Mouse (Mus musculus): Measurements from ENCODE around the gene Il1f5.

Il1f5 gene

DNA sequence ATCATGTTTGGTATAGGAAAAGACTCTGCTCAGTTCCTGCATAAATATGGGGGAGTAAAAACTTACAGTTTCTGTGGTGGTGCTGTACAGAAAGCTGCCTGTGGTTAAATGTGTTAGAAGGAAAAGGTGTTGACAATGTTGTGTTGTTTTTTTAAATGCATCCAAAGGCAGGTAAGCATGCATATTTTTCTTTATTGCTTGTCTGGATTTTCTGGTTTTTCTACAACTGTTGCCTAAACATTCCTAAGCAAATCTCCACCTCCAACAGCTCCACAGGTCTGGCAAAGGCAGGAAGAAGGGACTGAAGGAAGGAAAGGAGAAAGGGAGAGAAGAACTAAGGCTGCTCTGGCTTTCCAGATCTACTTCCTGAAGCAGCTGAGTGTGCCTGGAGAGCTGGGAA, at the start of gene Il1f5:
Il1f5 (plus strand) TSS at position 301 of the 400 bp plus-strand sequence.
- no peak for DNase-seq (ENCODE audit: low spot score in 2 of 2)

- DNase-seq (ENCODE audit: low spot score in 2 of 2), result no peak
Observed at GRCm38 (mm10) chr2:24227191-24227590, 49.6 kb upstream of the Il1f5 start.

GRCm38 (mm10) chr2:24267503-24267902, 9.3 kb upstream of the Il1f5 start:
- DNase-seq (ENCODE audit: low spot score in 2 of 2), result no peak

DNA sequence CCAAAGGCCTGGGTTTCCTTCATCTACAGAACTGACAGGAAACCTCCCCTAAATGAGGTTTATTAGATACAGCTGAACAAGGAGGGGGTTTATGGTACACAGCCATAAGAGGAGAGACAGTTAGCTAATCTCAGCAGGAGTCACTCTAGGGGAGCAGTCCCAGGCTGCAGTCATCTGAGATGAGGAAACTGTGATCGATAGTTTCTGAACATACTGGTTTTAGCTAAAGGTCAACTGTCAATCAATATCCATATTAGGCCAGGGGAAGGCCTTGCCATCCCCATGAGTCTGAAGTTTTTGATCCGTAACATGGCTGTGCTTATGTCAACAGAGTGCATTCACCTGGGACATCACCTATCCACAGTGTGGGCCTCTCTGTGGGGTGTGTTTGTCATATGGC, 3.1 kb upstream of the Il1f5 start:
- no peak for DNase-seq (ENCODE audit: low spot score in 2 of 2)

GRCm38 (mm10) chr2:24275146-24275545, 1.6 kb upstream of the Il1f5 start:
- no peak for DNase-seq (ENCODE audit: low spot score in 2 of 2)

GRCm38 (mm10) chr2:24290896-24291295, 14.1 kb downstream of the Il1f5 start, which contains the start of gene Il1f10:
TSS of gene Il1f10 (plus strand) at chr2:24291196.
- no peak for DNase-seq (ENCODE audit: low spot score in 2 of 2)

DNA sequence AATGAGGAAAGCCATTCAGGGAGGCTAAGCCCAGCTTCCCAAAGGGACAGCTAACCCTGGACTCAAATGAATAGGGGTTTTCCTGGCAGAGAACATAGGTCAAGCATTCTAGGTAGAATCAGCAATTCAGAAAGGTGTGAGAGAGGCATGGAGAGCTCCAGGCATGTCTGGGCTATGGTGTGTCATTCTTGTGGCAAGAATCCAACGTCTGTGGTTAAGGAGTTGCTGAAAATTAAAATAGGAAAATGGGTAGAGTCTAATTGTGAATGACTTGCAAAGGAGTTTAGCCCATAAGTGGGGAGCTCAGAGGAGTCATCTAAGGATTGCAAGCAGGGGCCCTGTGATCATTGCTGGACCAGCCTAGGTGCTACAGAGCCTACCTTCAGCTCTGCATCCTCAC, 17.9 kb downstream of the Il1f5 start:
- no peak for DNase-seq (ENCODE audit: low spot score in 2 of 2)

- peak; percentile 27 to 56 for DNase-seq (ENCODE audit: low spot score in 2 of 2)
Observed at GRCm38 (mm10) chr2:24296837-24297236, 20.1 kb downstream of the Il1f5 start.

DNA sequence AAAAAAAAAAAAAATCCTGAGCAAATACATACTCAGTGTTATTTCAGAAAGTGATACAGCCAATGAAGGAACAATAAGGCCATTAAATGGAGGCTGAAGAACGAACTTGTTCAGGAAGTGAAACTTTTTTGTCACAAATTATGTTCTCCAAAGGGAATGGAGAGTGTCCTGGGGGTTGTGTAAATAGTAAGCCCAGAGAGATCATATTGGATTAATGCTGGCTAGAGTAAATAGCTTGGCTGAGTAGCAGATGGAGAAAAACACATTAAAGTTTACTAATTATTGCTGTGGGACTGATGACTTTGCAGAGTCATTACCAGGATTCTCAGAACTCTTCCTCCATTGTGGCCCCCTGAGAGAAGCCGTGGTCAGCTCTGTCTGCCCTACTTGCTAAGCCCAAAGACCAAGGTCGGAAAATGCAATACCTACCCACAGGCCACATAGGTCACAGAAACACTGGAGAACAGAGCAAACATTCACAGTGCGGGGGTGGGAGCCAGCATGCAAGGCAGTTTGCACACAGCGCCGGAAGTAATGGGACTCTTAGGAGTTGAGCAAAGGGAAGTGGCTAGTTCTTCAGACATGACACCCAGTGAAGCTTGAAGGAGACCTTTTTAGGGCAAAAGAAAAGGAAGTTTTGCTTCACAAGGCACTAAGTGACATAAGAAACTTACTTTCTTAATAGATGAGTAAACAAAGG, 34.7 kb downstream of the Il1f5 start:
- peak; percentile 18 to 50 for DNase-seq (ENCODE audit: low spot score in 2 of 2)

DNA sequence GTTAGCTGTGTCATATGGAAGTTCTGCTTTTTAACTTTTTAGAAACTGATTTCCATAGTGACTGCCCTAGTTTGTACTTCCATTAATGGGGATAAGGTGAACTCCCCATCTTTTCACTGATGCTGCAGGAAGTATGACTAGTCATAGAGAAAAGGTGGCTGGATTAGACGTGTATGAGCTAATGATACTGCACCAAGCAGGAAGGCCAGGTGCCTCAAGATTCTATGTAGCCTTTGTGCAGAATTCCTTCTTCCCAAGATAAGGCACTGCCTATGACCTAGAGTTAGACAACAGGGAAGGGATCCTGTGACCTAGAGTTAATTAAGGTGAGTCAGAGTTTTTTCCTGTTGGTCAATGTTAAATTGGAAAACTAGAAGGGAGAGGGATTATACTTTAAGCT, 40.2 kb downstream of the Il1f5 start:
- no peak for DNase-seq (ENCODE audit: low spot score in 2 of 2)

GRCm38 (mm10) chr2:24317919-24318598, 41.3 kb downstream of the Il1f5 start:
- DNase-seq (ENCODE audit: low spot score in 2 of 2), result no peak
